Mouse (Mus musculus): ENCODE results near the gene Dnmt3a.

The Dnmt3a gene

DNA sequence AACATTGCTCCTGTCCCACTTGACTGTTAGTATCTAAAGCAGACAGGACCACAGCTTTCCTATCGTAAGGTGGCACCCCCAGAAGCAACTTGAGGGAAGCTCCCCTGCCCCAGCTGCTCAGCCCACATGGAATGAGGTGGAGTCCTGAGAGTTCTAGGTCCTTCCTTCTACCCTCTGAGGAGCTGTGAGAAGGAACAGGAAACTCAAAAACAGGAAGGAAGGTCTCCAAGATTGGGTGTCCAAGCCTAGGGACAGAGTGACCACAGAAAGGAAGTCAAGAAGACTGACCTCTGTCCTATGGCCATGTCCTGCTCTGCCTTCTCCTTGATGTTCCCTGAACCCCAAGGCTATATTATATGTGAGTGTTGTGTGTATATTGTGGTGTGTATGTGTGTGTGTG is 6.3 kb upstream of the Dnmt3a start:
- Histone ChIP-seq H3K27me3 (ENCODE audit: control insufficient read depth, insufficient read depth, low read length, poor library complexity, severe bottlenecking) (no peaks in the 10 kb centered on the region), H3K36me3 (ENCODE audit: control insufficient read depth, insufficient read depth, low read length, poor library complexity, severe bottlenecking) (no peaks in the 10 kb centered on the region)
- no peak for DNase-seq (ENCODE audit: low read depth, low spot score)

DNA sequence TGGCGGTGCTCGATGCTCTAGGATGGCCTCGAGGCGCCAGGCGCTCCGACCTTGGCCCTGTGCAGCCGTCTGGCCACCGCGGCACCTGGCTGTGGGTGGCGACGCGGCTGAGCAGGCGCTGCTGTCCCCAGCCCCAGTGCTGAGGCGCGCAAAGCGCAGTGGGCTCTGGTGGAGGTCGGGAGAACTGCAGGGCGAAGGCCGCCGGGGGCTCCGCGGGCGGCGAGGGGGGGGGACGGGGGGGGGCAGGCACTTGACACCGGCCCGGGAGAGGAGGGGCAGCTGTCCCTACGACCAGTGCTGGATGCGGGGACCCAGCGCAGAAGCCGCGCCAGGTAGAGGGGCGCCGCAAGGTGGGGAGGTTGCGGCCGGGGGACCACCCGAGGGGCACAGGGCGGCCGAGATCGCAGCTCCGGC is 471 bp downstream of the Dnmt3a start:
- peak; percentile 91 for DNase-seq (ENCODE audit: low read depth, low spot score)

DNA sequence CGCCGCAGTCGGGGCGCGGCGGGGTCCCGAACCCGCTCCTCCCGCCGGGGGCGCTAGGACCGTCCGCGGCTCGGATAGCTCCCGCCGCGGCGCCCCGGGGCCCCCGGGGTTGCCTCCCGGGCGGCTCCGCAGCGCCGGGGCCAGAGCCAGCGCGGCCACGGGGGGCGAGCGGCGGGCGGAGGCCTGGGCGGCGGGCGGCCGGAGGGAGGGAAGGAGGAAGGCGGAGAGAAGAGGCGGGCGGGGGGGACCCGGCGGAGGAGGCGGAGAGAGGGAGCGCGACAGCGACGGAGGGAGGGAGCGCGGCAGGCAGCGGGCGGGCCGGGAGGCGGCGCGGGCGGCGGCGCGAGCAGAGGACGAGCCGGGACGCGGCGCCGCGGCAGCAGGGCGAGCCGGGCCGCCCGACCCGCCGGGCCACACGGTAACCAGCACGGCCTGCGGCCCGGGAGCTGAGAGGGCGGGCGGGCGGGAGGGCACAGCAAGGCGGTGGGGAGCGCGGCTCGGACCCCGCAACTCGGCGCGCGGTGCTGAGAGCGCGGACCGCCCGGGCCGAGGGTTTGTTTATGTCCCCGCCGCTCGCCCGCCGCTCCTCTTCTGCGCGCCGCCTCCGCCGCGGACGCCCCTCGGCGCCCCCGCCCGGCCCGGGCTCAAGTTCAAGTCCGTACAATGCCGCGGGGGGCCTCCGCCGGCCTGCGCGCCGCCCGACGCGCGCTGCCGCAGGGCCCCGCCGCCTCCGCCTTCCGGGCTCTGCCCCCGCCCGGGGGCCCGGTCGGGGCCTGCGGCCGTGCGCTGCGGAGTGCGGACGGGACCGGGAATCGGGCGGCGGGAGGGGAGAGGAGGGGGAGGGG is 1.1 kb downstream of the Dnmt3a start:
- Histone ChIP-seq H3K36me3 (ENCODE audit: control insufficient read depth, insufficient read depth, low read length, poor library complexity, severe bottlenecking) (no peaks in the 10 kb centered on the region), H3K27me3 (ENCODE audit: control insufficient read depth, insufficient read depth, low read length, poor library complexity, severe bottlenecking) (no peaks in the 10 kb centered on the region)
- DNase-seq (ENCODE audit: low read depth, low spot score) = peak; percentile 59

More for the DNA sequence above, 471 bp downstream of the Dnmt3a start:
- Histone ChIP-seq H3K36me3 (ENCODE audit: control insufficient read depth, insufficient read depth, low read length, poor library complexity, severe bottlenecking) (no peaks in the 10 kb centered on the region), H3K27me3 (ENCODE audit: control insufficient read depth, insufficient read depth, low read length, poor library complexity, severe bottlenecking) (no peaks in the 10 kb centered on the region)

DNA sequence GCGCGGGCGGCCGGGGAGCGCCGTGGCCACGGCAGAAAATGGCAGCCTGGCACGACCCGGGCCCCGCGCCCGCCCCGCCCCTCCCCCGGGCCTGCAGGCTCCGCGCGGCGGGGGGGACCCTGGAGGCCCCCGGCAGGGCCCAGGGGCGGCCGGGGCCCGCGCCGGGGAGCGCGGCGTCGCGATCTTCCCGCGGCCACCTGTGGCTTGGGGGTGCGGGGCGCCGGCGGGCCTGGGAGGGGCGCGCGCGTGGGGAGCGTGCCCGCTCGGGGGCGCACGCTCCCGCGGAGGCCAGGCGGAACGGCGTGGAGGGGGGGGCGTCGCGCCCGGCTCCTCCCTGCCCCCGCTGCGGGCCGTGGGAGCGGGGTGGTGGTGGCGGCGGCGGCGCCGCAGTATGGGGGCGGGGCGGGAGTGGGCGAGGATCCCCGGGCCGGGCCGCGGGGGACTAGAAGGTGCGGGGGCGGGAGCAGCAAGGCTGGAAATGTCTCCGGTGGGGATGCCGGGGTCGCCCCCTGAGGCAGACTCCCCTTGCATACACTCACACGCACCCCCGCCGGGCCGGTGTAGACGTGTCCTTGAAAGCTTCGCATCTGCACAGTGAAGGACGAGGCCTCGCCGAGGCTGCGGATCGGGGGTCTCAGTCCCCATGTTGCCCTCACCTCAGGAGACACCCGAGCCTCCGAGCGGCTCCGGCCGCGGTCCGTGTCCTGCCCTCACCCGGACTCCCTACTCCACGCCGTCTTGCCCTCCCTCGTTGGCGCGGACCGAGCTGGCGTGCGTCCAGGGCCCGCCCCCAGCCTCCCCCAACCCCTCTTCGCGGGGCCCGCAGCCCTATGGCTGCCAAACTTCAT is 2.0 kb downstream of the Dnmt3a start:
- peak; percentile 52 for DNase-seq (ENCODE audit: low read depth, low spot score)
- H3K27me3 ChIP-seq (ENCODE audit: control insufficient read depth, insufficient read depth, low read length, poor library complexity, severe bottlenecking) = no peaks in the 10 kb centered on the region
- no peaks in the 10 kb centered on the region for H3K36me3 ChIP-seq (ENCODE audit: control insufficient read depth, insufficient read depth, low read length, poor library complexity, severe bottlenecking)

DNA sequence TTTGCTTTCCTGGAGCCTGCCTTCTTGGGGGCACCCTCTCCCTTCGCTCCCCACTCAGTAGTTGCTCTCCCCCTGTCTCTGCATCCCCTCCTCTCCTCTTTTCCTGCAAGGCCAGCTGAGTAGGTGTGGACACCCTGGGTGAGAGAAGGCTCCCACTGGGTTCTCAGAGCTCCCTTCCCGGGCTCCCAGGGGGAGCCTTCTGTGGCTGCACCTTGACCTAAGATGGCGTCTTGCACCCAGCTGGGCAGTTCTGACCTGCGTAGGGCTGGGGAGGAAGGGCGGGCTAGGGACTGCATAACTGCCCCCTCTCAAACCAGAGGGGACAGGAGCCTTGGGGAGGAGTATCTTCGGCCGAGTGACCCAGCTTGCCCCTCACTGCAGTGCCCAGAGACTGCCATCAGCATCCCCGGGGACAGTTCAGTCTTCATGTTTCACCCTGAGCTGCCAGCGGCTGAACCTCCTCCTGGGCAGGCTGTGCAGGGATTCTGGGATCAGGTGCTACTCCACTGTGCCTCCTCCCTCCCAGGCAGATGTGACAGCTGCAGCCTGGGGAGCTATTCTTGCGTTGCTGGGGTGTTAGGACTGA is 2.7 kb downstream of the Dnmt3a start:
- no peaks in the 10 kb centered on the region for H3K27me3 ChIP-seq (ENCODE audit: control insufficient read depth, insufficient read depth, low read length, poor library complexity, severe bottlenecking)
- DNase-seq (ENCODE audit: low read depth, low spot score) = no peak
- H3K36me3 ChIP-seq (ENCODE audit: control insufficient read depth, insufficient read depth, low read length, poor library complexity, severe bottlenecking) = no peaks in the 10 kb centered on the region

DNA sequence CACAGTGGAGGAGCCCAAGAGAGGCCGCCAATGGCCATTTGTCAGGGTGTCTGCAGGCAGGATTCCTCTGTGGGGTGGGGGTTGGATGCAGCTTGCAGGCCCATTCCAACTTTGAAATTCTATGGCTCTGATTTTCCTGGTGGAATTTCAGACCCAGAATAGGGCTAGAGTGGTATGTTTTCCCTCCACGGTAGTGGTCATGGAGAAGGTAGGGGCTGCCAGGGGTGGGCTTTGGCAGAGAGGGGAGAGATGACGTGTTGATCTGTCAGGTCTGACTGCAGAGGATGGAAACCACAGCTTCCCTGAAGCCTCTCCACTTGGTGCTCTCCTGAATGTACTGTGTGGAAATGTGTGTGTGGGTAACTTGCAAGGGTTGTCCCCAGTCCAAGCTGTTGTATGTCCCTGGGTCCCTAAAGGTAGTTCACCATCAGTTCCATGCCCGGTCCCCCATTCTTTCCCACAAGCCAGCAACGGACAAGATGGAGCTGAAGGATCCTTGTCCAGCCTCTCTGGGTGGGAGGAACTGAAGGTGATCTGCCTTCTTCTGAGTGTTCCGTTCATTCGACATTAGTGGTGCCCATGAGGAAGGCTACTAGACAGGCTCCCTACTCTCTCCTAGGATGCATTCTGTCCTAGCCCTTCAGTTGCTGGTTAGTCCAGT is 3.8 kb downstream of the Dnmt3a start:
- DNase-seq (ENCODE audit: low read depth, low spot score) = no peak
- Histone ChIP-seq H3K36me3 (ENCODE audit: control insufficient read depth, insufficient read depth, low read length, poor library complexity, severe bottlenecking) (no peaks in the 10 kb centered on the region), H3K27me3 (ENCODE audit: control insufficient read depth, insufficient read depth, low read length, poor library complexity, severe bottlenecking) (no peaks in the 10 kb centered on the region)

DNA sequence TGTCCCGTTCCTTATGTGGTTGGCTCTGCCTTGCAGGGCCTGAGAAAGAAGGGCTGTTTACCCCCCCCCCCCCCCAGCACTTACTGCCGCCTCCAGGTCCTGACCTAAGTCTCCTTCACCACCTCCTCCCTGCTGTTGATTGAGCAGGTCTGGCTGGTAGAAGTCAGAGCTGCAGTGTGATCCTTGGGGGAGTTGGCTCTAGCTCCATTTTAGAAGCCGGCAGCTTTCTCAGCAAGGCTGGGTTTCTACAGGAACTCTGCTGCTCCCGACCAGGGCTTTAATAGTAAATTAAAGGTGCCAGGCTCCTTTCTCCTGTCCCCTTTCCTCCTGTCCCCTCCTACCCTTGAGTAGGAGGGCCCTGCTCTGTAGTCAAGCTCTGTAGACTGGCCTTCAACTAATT is 4.6 kb downstream of the Dnmt3a start:
- Histone ChIP-seq H3K36me3 (ENCODE audit: control insufficient read depth, insufficient read depth, low read length, poor library complexity, severe bottlenecking) (0 out of 2 replicates have a peak, but pooled peaks cover 1% of the 10 kb centered on the region), H3K27me3 (ENCODE audit: control insufficient read depth, insufficient read depth, low read length, poor library complexity, severe bottlenecking) (no peaks in the 10 kb centered on the region)
- no peak for DNase-seq (ENCODE audit: low read depth, low spot score)

DNA sequence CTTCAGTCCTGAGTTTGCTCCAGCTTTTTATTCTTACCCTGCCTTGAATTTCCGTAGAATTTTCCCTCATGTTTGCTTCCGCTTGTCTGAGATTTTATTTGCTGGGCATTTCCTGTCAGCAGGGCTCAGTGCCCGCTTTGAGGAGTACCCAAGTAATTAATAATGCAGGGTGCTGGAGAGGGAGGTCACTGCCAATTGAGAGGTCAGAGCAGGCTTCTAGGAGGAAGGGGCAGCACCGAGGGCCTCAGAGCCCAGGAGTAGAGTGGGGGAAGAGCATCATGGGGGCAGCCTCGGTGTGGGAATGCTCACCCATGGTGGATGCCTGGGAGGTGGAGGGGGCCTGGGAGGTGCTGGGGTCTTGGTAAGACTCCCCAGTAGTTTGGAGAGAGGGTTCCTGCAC is 5.8 kb downstream of the Dnmt3a start:
- H3K27me3 ChIP-seq (ENCODE audit: control insufficient read depth, insufficient read depth, low read length, poor library complexity, severe bottlenecking) = no peaks in the 10 kb centered on the region
- 0 out of 2 replicates have a peak, but pooled peaks cover 1% of the 10 kb centered on the region for H3K36me3 ChIP-seq (ENCODE audit: control insufficient read depth, insufficient read depth, low read length, poor library complexity, severe bottlenecking)
- DNase-seq (ENCODE audit: low read depth, low spot score) = no peak

DNA sequence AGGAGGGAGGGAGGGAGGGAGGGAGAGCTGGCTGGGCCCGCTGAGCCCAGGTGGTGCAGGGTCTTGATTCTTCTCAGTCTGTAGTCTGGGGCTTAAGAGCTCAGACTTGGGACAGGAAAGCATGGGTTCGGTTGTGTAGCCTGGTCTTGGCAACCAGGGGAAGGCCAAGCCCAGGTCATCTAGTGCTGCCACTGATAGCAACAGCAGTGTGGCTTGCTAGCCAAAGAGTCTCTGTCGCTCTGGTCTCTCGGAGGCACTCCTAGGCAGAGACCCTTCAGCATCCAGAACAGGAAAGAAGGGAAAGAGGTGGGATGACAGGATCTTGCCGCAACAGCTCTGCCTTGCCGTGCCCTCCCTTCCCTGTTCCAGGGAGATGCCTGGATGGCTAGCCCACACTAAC is 6.4 kb downstream of the Dnmt3a start:
- DNase-seq (ENCODE audit: low read depth, low spot score) = no peak
- Histone ChIP-seq H3K36me3 (ENCODE audit: control insufficient read depth, insufficient read depth, low read length, poor library complexity, severe bottlenecking) (0 out of 2 replicates have a peak, but pooled peaks cover 1% of the 10 kb centered on the region), H3K27me3 (ENCODE audit: control insufficient read depth, insufficient read depth, low read length, poor library complexity, severe bottlenecking) (no peaks in the 10 kb centered on the region)

DNA sequence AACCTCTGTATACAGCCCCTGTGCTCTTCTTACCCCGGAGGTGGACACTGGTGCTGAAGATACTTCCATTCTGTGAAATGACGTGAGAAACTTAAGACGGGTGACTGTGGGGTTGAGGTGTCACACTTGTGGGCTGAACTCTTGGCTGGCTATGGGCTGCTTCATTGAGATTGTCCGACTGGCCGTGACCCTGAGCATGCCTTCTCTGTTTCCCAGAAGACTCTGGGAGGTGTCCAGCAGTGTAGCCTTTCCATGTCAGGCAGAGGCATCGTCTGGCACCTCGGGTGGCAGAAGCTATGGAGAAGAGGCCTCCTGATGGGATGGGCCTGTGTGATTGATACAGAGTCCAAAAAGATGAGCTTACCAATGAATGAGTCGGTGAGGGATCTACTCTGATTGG is 7.3 kb downstream of the Dnmt3a start:
- DNase-seq (ENCODE audit: low read depth, low spot score) = no peak
- Histone ChIP-seq H3K36me3 (ENCODE audit: control insufficient read depth, insufficient read depth, low read length, poor library complexity, severe bottlenecking) (0 out of 2 replicates have a peak, but pooled peaks cover 1% of the 10 kb centered on the region), H3K27me3 (ENCODE audit: control insufficient read depth, insufficient read depth, low read length, poor library complexity, severe bottlenecking) (no peaks in the 10 kb centered on the region)

DNA sequence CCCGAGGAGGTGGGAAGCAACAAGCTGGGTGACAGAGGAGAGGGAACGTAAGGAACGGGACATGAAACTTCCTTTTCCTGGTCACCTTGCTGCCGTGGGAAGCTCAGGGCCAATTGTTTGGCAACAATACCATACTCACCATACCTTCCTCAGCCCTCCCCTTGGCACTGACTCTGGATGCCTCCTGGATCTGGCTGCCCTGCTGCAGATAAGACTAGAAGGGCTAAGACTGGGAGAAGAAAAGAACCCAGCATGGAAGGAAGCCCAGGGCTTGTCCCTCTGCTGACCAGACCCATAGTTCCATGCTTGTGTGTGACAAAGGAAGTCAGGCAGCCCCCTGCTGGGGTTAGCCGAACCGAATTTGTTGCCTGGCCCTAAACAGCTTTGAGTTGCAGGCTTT is 9.6 kb downstream of the Dnmt3a start:
- no peak for DNase-seq (ENCODE audit: low read depth, low spot score)
- Histone ChIP-seq H3K27me3 (ENCODE audit: control insufficient read depth, insufficient read depth, low read length, poor library complexity, severe bottlenecking) (no peaks in the 10 kb centered on the region), H3K36me3 (ENCODE audit: control insufficient read depth, insufficient read depth, low read length, poor library complexity, severe bottlenecking) (0 out of 2 replicates have a peak, but pooled peaks cover 1% of the 10 kb centered on the region)

DNA sequence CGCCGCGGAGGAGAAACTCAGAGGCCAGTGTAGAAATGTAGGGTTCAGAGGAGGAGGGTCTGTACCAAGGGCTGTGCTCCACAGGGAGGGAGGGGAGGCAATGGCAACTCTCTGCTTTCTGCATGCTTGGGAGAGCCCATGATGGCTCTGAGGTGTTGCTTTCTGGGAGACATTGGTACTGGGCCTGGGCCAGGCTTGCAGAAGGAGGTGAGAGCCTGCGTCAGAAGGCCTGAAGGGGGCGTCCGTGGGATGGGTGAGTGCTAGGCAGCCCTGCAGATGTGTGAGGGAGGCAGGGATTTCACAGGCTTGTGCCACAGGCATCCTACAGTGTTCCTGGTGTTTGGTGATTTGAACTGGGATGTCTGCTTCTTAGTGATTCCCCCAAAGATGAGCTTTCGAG is 11.2 kb downstream of the Dnmt3a start:
- Histone ChIP-seq H3K27me3 (ENCODE audit: control insufficient read depth, insufficient read depth, low read length, poor library complexity, severe bottlenecking) (no peaks in the 10 kb centered on the region), H3K36me3 (ENCODE audit: control insufficient read depth, insufficient read depth, low read length, poor library complexity, severe bottlenecking) (0 out of 2 replicates have a peak, but pooled peaks cover 1% of the 10 kb centered on the region)
- DNase-seq (ENCODE audit: low read depth, low spot score) = no peak

DNA sequence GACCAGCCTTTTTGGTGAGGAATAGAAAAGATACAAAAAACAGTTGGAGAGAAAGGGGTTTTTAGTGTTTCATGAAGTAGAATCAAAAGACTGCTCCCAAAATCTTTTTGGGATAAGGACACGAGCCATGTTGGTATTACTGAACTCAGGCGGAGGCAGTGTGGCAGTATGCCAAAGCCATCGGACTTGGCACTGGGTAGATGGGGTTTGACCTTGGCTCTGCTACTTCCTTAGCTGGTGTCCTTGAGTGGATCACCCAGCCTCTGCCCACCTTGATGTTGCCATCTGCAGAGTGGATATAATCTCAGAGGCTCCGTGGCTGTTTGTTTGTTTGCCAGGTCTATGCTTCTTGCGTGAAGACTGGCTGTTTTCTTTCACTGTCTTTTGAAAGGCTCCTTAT is 11.8 kb downstream of the Dnmt3a start:
- Histone ChIP-seq H3K36me3 (ENCODE audit: control insufficient read depth, insufficient read depth, low read length, poor library complexity, severe bottlenecking) (0 out of 2 replicates have a peak, but pooled peaks cover 1% of the 10 kb centered on the region), H3K27me3 (ENCODE audit: control insufficient read depth, insufficient read depth, low read length, poor library complexity, severe bottlenecking) (no peaks in the 10 kb centered on the region)
- DNase-seq (ENCODE audit: low read depth, low spot score) = no peak

DNA sequence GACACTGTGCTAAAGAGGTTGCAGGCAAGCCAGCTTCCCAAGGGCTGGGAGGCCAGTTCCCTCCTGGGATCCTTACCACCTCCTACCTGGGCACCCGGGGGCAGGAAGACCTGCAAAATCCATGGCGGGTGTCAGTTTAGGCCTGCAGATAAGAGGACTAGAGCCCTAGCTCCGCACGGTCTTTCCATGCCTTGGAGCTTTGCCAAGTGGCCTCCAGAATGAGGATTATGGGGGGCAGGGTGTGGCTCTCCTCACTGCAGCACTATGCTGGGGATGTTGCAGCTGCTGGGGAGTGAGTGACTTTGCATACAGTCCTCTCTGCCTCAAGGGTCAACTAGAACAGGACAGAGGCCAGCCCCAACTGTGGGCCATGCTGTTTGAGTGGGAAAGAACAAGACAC is 14.1 kb downstream of the Dnmt3a start:
- H3K36me3 ChIP-seq (ENCODE audit: control insufficient read depth, insufficient read depth, low read length, poor library complexity, severe bottlenecking) = 0 out of 2 replicates have a peak, but pooled peaks cover 1% of the 10 kb centered on the region
- H3K27me3 ChIP-seq (ENCODE audit: control insufficient read depth, insufficient read depth, low read length, poor library complexity, severe bottlenecking) = no peaks in the 10 kb centered on the region
- DNase-seq (ENCODE audit: low read depth, low spot score) = no peak

Measured in splenic B cell, adult 2 months (primary cell).